Mouse (Mus musculus): ENCODE measurements at regions not wholly inside any gene's neighbourhood (a gene's known extent, or its start where the extent isn't known, plus 50 kb on each side); places are given as distances from the start of the nearest gene placed in this dataset.

GRCm38 (mm10) chr8:8274211-8274641, 386.8 kb downstream of the Efnb2 start:
- Histone ChIP-seq H3K36me3 (no peaks in the 10 kb centered on the region), H3K27me3 (no peaks in the 10 kb centered on the region)
- WGBS: 39% methylated on average over 3 of the region's 3 CpGs

GRCm38 (mm10) chr8:8258855-8259254, 402.2 kb downstream of the Efnb2 start:
- H3K4me2 ChIP-seq (replicated peaks): no peak overlapping the region
- H3K4me1 ChIP-seq: peaks cover 5% of the 10 kb centered on the region; the same call in 1 of the 2 replicates
- H3K36me3 ChIP-seq: no peaks in the 10 kb centered on the region
- no peak overlapping the region for H3K27ac ChIP-seq (replicated peaks)
- no peak for ATAC-seq (ENCODE audit: insufficient number of reproducible peaks, low FRiP score, low TSS enrichment, low read depth)
- H3K9ac ChIP-seq: no peak overlapping the region
- no peak overlapping the region for H3K4me3 ChIP-seq (replicated peaks)
- WGBS: 69% methylated on average over 7 of the region's 7 CpGs
- H3K9me3 ChIP-seq (replicated peaks): no peaks in the 10 kb centered on the region
- H3K27me3 ChIP-seq: no peaks in the 10 kb centered on the region

More at GRCm38 (mm10) chr8:8274211-8274641, 386.8 kb downstream of the Efnb2 start:
- Histone ChIP-seq H3K4me2 (replicated peaks) (no peak overlapping the region), H3K9me3 (replicated peaks) (no peaks in the 10 kb centered on the region), H3K9ac (no peak overlapping the region), H3K4me1 (no peaks in the 10 kb centered on the region), H3K4me3 (replicated peaks) (no peak overlapping the region), H3K27ac (replicated peaks) (no peak overlapping the region)
- ATAC-seq (ENCODE audit: insufficient number of reproducible peaks, low FRiP score, low TSS enrichment, low read depth): no peak

GRCm38 (mm10) chr8:8258231-8258638, 402.8 kb downstream of the Efnb2 start:
- no peak overlapping the region for H3K27ac ChIP-seq (replicated peaks)
- H3K27me3 ChIP-seq: no peaks in the 10 kb centered on the region
- no peaks in the 10 kb centered on the region for H3K9me3 ChIP-seq (replicated peaks)
- 13% methylated on average over 9 of the region's 9 CpGs for WGBS
- H3K4me1 ChIP-seq: peaks cover 5% of the 10 kb centered on the region; the same call in 1 of the 2 replicates
- ATAC-seq (ENCODE audit: insufficient number of reproducible peaks, low FRiP score, low TSS enrichment, low read depth): no peak
- peak overlapping the region; percentile 20; the same call in 1 of the 2 replicates for H3K4me2 ChIP-seq (replicated peaks)
- no peak overlapping the region for H3K4me3 ChIP-seq (replicated peaks)
- no peaks in the 10 kb centered on the region for H3K36me3 ChIP-seq
- no peak overlapping the region for H3K9ac ChIP-seq

GRCm38 (mm10) chr8:8256327-8256726, 404.7 kb downstream of the Efnb2 start:
- no peak overlapping the region for H3K4me2 ChIP-seq (replicated peaks)
- no peaks in the 10 kb centered on the region for H3K9me3 ChIP-seq (replicated peaks)
- H3K4me3 ChIP-seq (replicated peaks): no peak overlapping the region
- H3K27ac ChIP-seq (replicated peaks): no peak overlapping the region
- no peaks in the 10 kb centered on the region for H3K27me3 ChIP-seq
- WGBS: 18% methylated on average over 1 of the region's 1 CpGs
- peaks cover 5% of the 10 kb centered on the region; the same call in 1 of the 2 replicates for H3K4me1 ChIP-seq
- H3K36me3 ChIP-seq: no peaks in the 10 kb centered on the region
- H3K9ac ChIP-seq: no peak overlapping the region
- ATAC-seq (ENCODE audit: insufficient number of reproducible peaks, low FRiP score, low TSS enrichment, low read depth): no peak

- Histone ChIP-seq H3K4me2 (replicated peaks) (no peak overlapping the region), H3K36me3 (no peaks in the 10 kb centered on the region), H3K4me3 (replicated peaks) (no peak overlapping the region), H3K4me1 (peaks cover 5% of the 10 kb centered on the region; the same call in 1 of the 2 replicates), H3K9ac (no peak overlapping the region), H3K9me3 (replicated peaks) (no peaks in the 10 kb centered on the region), H3K27ac (replicated peaks) (no peak overlapping the region), H3K27me3 (no peaks in the 10 kb centered on the region)
- ATAC-seq (ENCODE audit: insufficient number of reproducible peaks, low FRiP score, low TSS enrichment, low read depth): no peak
- 98% methylated on average over 3 of the region's 3 CpGs for WGBS
Observed at GRCm38 (mm10) chr8:8254446-8254845, 406.6 kb downstream of the Efnb2 start.

- Histone ChIP-seq H3K27ac (replicated peaks) (no peak overlapping the region), H3K27me3 (no peaks in the 10 kb centered on the region), H3K4me1 (peaks cover 8% of the 10 kb centered on the region), H3K4me3 (replicated peaks) (no peak overlapping the region), H3K4me2 (replicated peaks) (no peak overlapping the region), H3K9me3 (replicated peaks) (no peaks in the 10 kb centered on the region), H3K9ac (no peak overlapping the region), H3K36me3 (no peaks in the 10 kb centered on the region)
- WGBS: 94% methylated on average over 1 of the region's 1 CpGs
- no peak for ATAC-seq (ENCODE audit: insufficient number of reproducible peaks, low FRiP score, low TSS enrichment, low read depth)
Observed at GRCm38 (mm10) chr8:8244599-8244998, 416.4 kb downstream of the Efnb2 start.

- H3K4me2 ChIP-seq (replicated peaks): no peak overlapping the region
- 23% methylated on average over 3 of the region's 3 CpGs for WGBS
Observed at GRCm38 (mm10) chr8:8241755-8242501, 419.1 kb downstream of the Efnb2 start.

GRCm38 (mm10) chr8:8241051-8241688, 419.9 kb downstream of the Efnb2 start:
- no peak for ATAC-seq (ENCODE audit: insufficient number of reproducible peaks, low FRiP score, low TSS enrichment, low read depth)
- H3K4me3 ChIP-seq (replicated peaks): no peak overlapping the region
- H3K9me3 ChIP-seq (replicated peaks): no peaks in the 10 kb centered on the region
- 18% methylated on average over 9 of the region's 9 CpGs for WGBS
- peak overlapping the region; percentile 3; the same call in 1 of the 2 replicates for H3K4me2 ChIP-seq (replicated peaks)
- no peaks in the 10 kb centered on the region for H3K36me3 ChIP-seq
- H3K27ac ChIP-seq (replicated peaks): no peak overlapping the region
- H3K9ac ChIP-seq: no peak overlapping the region
- peaks cover 8% of the 10 kb centered on the region for H3K4me1 ChIP-seq
- H3K27me3 ChIP-seq: no peaks in the 10 kb centered on the region

More at GRCm38 (mm10) chr8:8241755-8242501, 419.1 kb downstream of the Efnb2 start:
- no peak overlapping the region for H3K4me3 ChIP-seq (replicated peaks)
- peaks cover 8% of the 10 kb centered on the region for H3K4me1 ChIP-seq
- no peaks in the 10 kb centered on the region for H3K36me3 ChIP-seq
- no peak for ATAC-seq (ENCODE audit: insufficient number of reproducible peaks, low FRiP score, low TSS enrichment, low read depth)
- no peak overlapping the region for H3K27ac ChIP-seq (replicated peaks)
- no peak overlapping the region for H3K9ac ChIP-seq
- H3K27me3 ChIP-seq: no peaks in the 10 kb centered on the region
- no peaks in the 10 kb centered on the region for H3K9me3 ChIP-seq (replicated peaks)

GRCm38 (mm10) chr8:8239489-8239888, 421.6 kb downstream of the Efnb2 start:
- Histone ChIP-seq H3K4me3 (replicated peaks) (no peak overlapping the region), H3K27me3 (no peaks in the 10 kb centered on the region), H3K4me2 (replicated peaks) (0 out of 2 replicates have a peak overlapping the region, but pooled peaks have one; percentile 0), H3K4me1 (peaks cover 8% of the 10 kb centered on the region), H3K9me3 (replicated peaks) (no peaks in the 10 kb centered on the region), H3K27ac (replicated peaks) (no peak overlapping the region), H3K9ac (no peak overlapping the region), H3K36me3 (no peaks in the 10 kb centered on the region)
- WGBS: 50% methylated on average over 12 of the region's 12 CpGs
- ATAC-seq (ENCODE audit: insufficient number of reproducible peaks, low FRiP score, low TSS enrichment, low read depth): no peak; the same call in 1 of the 2 replicates

GRCm38 (mm10) chr8:8238051-8238450, 423.0 kb downstream of the Efnb2 start:
- H3K9ac ChIP-seq: no peak overlapping the region
- H3K4me1 ChIP-seq: peaks cover 8% of the 10 kb centered on the region
- 89% methylated on average over 6 of the region's 6 CpGs for WGBS

GRCm38 (mm10) chr8:8233616-8234015, 427.4 kb downstream of the Efnb2 start:
- Histone ChIP-seq H3K27ac (replicated peaks) (no peak overlapping the region), H3K27me3 (no peaks in the 10 kb centered on the region), H3K4me2 (replicated peaks) (no peak overlapping the region), H3K36me3 (no peaks in the 10 kb centered on the region), H3K4me1 (0 out of 2 replicates have a peak, but pooled peaks cover 4% of the 10 kb centered on the region), H3K9ac (no peak overlapping the region), H3K9me3 (replicated peaks) (no peaks in the 10 kb centered on the region), H3K4me3 (replicated peaks) (no peak overlapping the region)
- ATAC-seq (ENCODE audit: insufficient number of reproducible peaks, low FRiP score, low TSS enrichment, low read depth): no peak
- 76% methylated on average over 3 of the region's 3 CpGs for WGBS

More at GRCm38 (mm10) chr8:8238051-8238450, 423.0 kb downstream of the Efnb2 start:
- no peak overlapping the region for H3K4me3 ChIP-seq (replicated peaks)
- no peak overlapping the region for H3K27ac ChIP-seq (replicated peaks)
- no peaks in the 10 kb centered on the region for H3K36me3 ChIP-seq
- no peak for ATAC-seq (ENCODE audit: insufficient number of reproducible peaks, low FRiP score, low TSS enrichment, low read depth)
- no peaks in the 10 kb centered on the region for H3K27me3 ChIP-seq
- no peak overlapping the region for H3K4me2 ChIP-seq (replicated peaks)
- no peaks in the 10 kb centered on the region for H3K9me3 ChIP-seq (replicated peaks)

Measured in embryonic facial prominence, embryonic 15.5 days (tissue).